9 mouse cellular contexts compared by ENCODE assay signal in genomic region chr5:146792140-146792791, GRCm38 (mm10). TPM values are rescaled to one million over a fixed set of nuclear protein-coding genes. Genes with fewer than 3 reads are reported as not detected.
DNase-seq lines count a peak whose midpoint lies in the region; ATAC-seq and TF ChIP-seq lines count a peak whose summit lies in the region.
"Had no signal": no experiment of that assay in that cellular context is flagged by ENCODE, and none has a peak within 500 bp of the region (broad histone marks: within the 10 kb centered on the region; RNA-seq: fewer than 3 reads in every experiment).

No protein-coding gene starts in this region.

- no peak for TF ChIP-seq POLR2A in spleen, adult 2 months (IDR thresholded peaks at IDR 0.05; ENCODE audit: low read depth, low read length)

- no peaks in the 10 kb centered on the region for H3K36me3 ChIP-seq in spleen, adult 2 months (ENCODE audit: control insufficient read depth, insufficient read depth, low read length)
- H3K36me3 ChIP-seq in liver, embryonic 12.5 days = no peaks in the 10 kb centered on the region

- intact Hi-C loops in heart, postnatal 36 days (cut with DNase I) = loop anchor here (2.0 to 5.0 kb wide), 2 partner anchors 15 to 40 kb away; no protein-coding TSS in a partner anchor

- TF ChIP-seq CTCF in spleen, adult 2 months (IDR thresholded peaks at IDR 0.05; ENCODE audit: extremely low read depth, insufficient read depth, insufficient read length, insufficient replicate concordance) = no peak

- no peak overlapping the region for H3K9ac ChIP-seq in liver, embryonic 12.5 days

- peaks cover 23% of the 10 kb centered on the region for H3K4me1 ChIP-seq in spleen, adult 2 months (ENCODE audit: control insufficient read depth, insufficient read depth, insufficient read length)
- peaks cover 79% of the 10 kb centered on the region for H3K4me1 ChIP-seq in liver, embryonic 12.5 days

- 39% methylated on average over 7 of the region's 7 CpGs for WGBS in spleen, adult 2 months
- WGBS in liver, embryonic 12.5 days (ENCODE audit: insufficient replicate concordance) = 69% methylated on average over 7 of the region's 7 CpGs

- no peaks in the 10 kb centered on the region for H3K27me3 ChIP-seq in spleen, adult 2 months (ENCODE audit: control insufficient read depth, insufficient read depth, low read length)
- H3K27me3 ChIP-seq in liver, embryonic 12.5 days (replicated peaks) = no peaks in the 10 kb centered on the region

- H3K4me3 ChIP-seq in spleen, adult 2 months (ENCODE audit: extremely low read depth, insufficient read depth, insufficient read length) = peak overlapping the region; percentile 20; the same call in 1 of the 2 replicates
- no peak overlapping the region for H3K4me3 ChIP-seq in liver, embryonic 12.5 days

- no peak for ATAC-seq in liver, embryonic 12.5 days

- peak; percentile 95 for DNase-seq in heart, adult 11 months
- no peak for DNase-seq in heart, postnatal 36 days
- DNase-seq in spleen, adult 2 months (ENCODE audit: low read depth in 1 of 2, low spot score in 2 of 2) = no peak
- no peak for DNase-seq in spleen, postnatal 10 days (ENCODE audit: low spot score in 2 of 2)
- DNase-seq in frontal cortex, postnatal 10 days (ENCODE audit: low spot score in 2 of 2) = no peak
- DNase-seq in cerebellum, postnatal 36 days = no peak
- no peak for DNase-seq in right cerebral cortex, postnatal 36 days (ENCODE audit: low spot score in 2 of 2)
- DNase-seq: cerebellum, adult 9-11 months had no signal

- H3K27ac ChIP-seq in spleen, adult 2 months (ENCODE audit: insufficient read depth, low read length) = peak overlapping the region; percentile 34; the same call in 1 of the 2 replicates
- no peak overlapping the region for H3K27ac ChIP-seq in liver, embryonic 12.5 days

- peak overlapping the region; percentile 96 for H3K4me2 ChIP-seq in liver, embryonic 12.5 days

- no peaks in the 10 kb centered on the region for H3K9me3 ChIP-seq in liver, embryonic 12.5 days (replicated peaks)

RNA-seq across cellular contexts. Expression of gene Usp12, which starts 2.5 kb away (rescaled TPM):
- 10 to 100 TPM; 15.5 to 17.1 TPM for total RNA-seq in heart, postnatal 36 days (2021)
- 14.0 and 14.3 TPM in 2 replicates for polyA plus RNA-seq in spleen, adult 2 months (2012; rRNA removed)
- 13.6 and 13.9 TPM in 2 replicates for polyA plus RNA-seq in liver, embryonic 12.5 days (2016; fragmentation: Nextera tagmentation; extraction: Ambion mirVana)

RNA-seq across cellular contexts. Expression of gene Rpl21, which starts 40.4 kb away (rescaled TPM):
- total RNA-seq in heart, postnatal 36 days (2021) = 100 to 1,000 TPM; 132 to 153 TPM
- polyA plus RNA-seq in spleen, adult 2 months (2012; rRNA removed) = 54.0 and 59.1 TPM in 2 replicates
- polyA plus RNA-seq in liver, embryonic 12.5 days (2016; fragmentation: Nextera tagmentation; extraction: Ambion mirVana) = 520 and 529 TPM in 2 replicates

RNA-seq across cellular contexts. Expression of gene Rasl11a, which starts 52.6 kb away (rescaled TPM):
- total RNA-seq in heart, postnatal 36 days (2021) = 1 to 10 TPM; 3.8 to 4.3 TPM
- 8.2 and 9.1 TPM in 2 replicates for polyA plus RNA-seq in spleen, adult 2 months (2012; rRNA removed)
- polyA plus RNA-seq in liver, embryonic 12.5 days (2016; fragmentation: Nextera tagmentation; extraction: Ambion mirVana) = 3.2 and 3.8 TPM in 2 replicates
